9 mouse cellular contexts compared by ENCODE assay signal in the genomic region with DNA sequence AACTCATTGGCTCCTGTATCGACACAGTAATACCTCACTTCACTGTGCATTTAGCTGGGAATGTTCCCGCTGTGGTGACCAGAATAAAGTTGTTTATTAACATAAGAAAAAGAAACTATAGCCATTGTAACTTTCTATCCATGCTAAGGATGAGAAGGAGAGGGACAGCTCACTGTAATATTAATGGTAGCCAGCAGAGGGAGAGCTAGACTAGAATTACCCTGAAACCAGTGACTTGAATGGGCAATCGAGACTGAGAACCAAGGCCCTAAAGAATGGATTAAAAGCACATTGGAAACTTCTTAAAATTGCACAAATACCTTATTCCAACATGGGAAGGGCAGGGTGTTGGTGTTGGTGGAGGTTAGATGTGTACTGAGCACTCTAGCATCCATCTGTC. TPM values are rescaled to one million over a fixed set of nuclear protein-coding genes. Genes with fewer than 3 reads are reported as not detected.
DNase-seq lines count a peak whose midpoint lies in the region; ATAC-seq and TF ChIP-seq lines count a peak whose summit lies in the region.
"Had no signal": no experiment of that assay in that cellular context is flagged by ENCODE, and none has a peak within 500 bp of the region (broad histone marks: within the 10 kb centered on the region; RNA-seq: fewer than 3 reads in every experiment).

No protein-coding gene starts in this region.

- H3K9me3 ChIP-seq in liver, embryonic 12.5 days (replicated peaks), result no peaks in the 10 kb centered on the region
- H3K9me3 ChIP-seq in hindbrain, postnatal 0 days (ENCODE audit: low read length), result no peaks in the 10 kb centered on the region

- no peak for TF ChIP-seq POLR2A in liver, adult 2 months (IDR thresholded peaks at IDR 0.05; ENCODE audit: extremely low read depth, insufficient read depth, low read length)

- POLR2A ChIA-PET in Patski (lab: Charles Lee), result interaction anchor here (0.6 kb wide), 1 partner anchor 92 kb away, joined by 3 read pairs; no protein-coding TSS in a partner anchor

- no peak overlapping the region for H3K9ac ChIP-seq in liver, adult 2 months (ENCODE audit: low read depth, low read length)
- H3K9ac ChIP-seq in liver, embryonic 12.5 days, result no peak overlapping the region
- no peak overlapping the region for H3K9ac ChIP-seq in hindbrain, postnatal 0 days (replicated peaks; ENCODE audit: low read length)

- CTCF ChIA-PET in Patski (lab: Charles Lee), result interaction anchor here (1.2 to 3.1 kb wide), 5 partner anchors 10 to 179 kb away, joined by 3 to 25 read pairs (median 7); no protein-coding TSS in a partner anchor

- peak; percentile 6 for DNase-seq in cerebellum, adult 11 months
- no peak for DNase-seq in cerebellum, adult 11-12 months
- peak; percentile 20 for DNase-seq in liver, adult 2 months (ENCODE audit: extremely low read depth, low read depth, low spot score)
- no peak for DNase-seq in Patski (ENCODE audit: low read depth, low spot score)
- peak; percentile 68 for DNase-seq in hindbrain, postnatal 0 days (ENCODE audit: low spot score)
- peak; percentile 54 to 66 for DNase-seq in right cerebral cortex, adult 2 months (ENCODE audit: low spot score in 2 of 2)
- no peak for DNase-seq in heart, postnatal 25 days (ENCODE audit: low spot score)

- no peak for ATAC-seq in liver, embryonic 12.5 days
- ATAC-seq in Patski, result no peak
- ATAC-seq in hindbrain, postnatal 0 days, result no peak

- 0 out of 2 replicates have a peak, but pooled peaks have one; percentile 26 for TF ChIP-seq CTCF in liver, adult 2 months (IDR thresholded peaks at IDR 0.05; ENCODE audit: low read depth, low read length)
- TF ChIP-seq CTCF in Patski (IDR thresholded peaks at IDR 0.05), result peak; percentile 70
- peak; percentile 83 for TF ChIP-seq CTCF in hindbrain, postnatal 0 days (IDR thresholded peaks at IDR 0.05; ENCODE audit: low read depth)

- WGBS in liver, adult 2 months, result 20% methylated on average over 3 of the region's 3 CpGs
- 27% methylated on average over 3 of the region's 3 CpGs for WGBS in liver, embryonic 12.5 days (ENCODE audit: insufficient replicate concordance)
- WGBS in hindbrain, postnatal 0 days, result 21% methylated on average over 3 of the region's 3 CpGs

- no peak overlapping the region for H3K27ac ChIP-seq in liver, adult 2 months (replicated peaks; ENCODE audit: insufficient read depth, low read depth, low read length)
- no peak overlapping the region for H3K27ac ChIP-seq in liver, embryonic 12.5 days
- H3K27ac ChIP-seq in hindbrain, postnatal 0 days, result no peak overlapping the region

- no peak overlapping the region for H3K4me3 ChIP-seq in liver, adult 2 months (ENCODE audit: insufficient read depth, low read depth, low read length)
- no peak overlapping the region for H3K4me3 ChIP-seq in liver, embryonic 12.5 days
- no peak overlapping the region for H3K4me3 ChIP-seq in hindbrain, postnatal 0 days (ENCODE audit: low read length)

- H3K79me2 ChIP-seq in liver, adult 2 months (ENCODE audit: control insufficient read depth, insufficient read depth, low read length), result no peaks in the 10 kb centered on the region

- H3K27me3 ChIP-seq in liver, adult 2 months (ENCODE audit: control insufficient read depth, insufficient read depth, low read length), result no peaks in the 10 kb centered on the region
- no peaks in the 10 kb centered on the region for H3K27me3 ChIP-seq in liver, embryonic 12.5 days (replicated peaks)
- H3K27me3 ChIP-seq in Patski, result peaks cover 7% of the 10 kb centered on the region
- no peaks in the 10 kb centered on the region for H3K27me3 ChIP-seq in hindbrain, postnatal 0 days (ENCODE audit: insufficient read depth, low read length)

- H3K36me3 ChIP-seq in liver, adult 2 months (ENCODE audit: control insufficient read depth, insufficient read depth, low read length), result no peaks in the 10 kb centered on the region
- H3K36me3 ChIP-seq in liver, embryonic 12.5 days, result no peaks in the 10 kb centered on the region
- no peaks in the 10 kb centered on the region for H3K36me3 ChIP-seq in hindbrain, postnatal 0 days (ENCODE audit: insufficient read depth, low read length)

- in situ Hi-C loops in Patski (cut with MboI; ENCODE audit: low pct_unique_long_range_greater_than_20kb), result no loop called here

- no peaks in the 10 kb centered on the region for H3K4me1 ChIP-seq in liver, adult 2 months (ENCODE audit: control insufficient read depth, insufficient read depth, low read length)
- H3K4me1 ChIP-seq in liver, embryonic 12.5 days, result no peaks in the 10 kb centered on the region
- no peaks in the 10 kb centered on the region for H3K4me1 ChIP-seq in hindbrain, postnatal 0 days (ENCODE audit: insufficient read depth, low read length)

- no peak overlapping the region for H3K4me2 ChIP-seq in liver, embryonic 12.5 days
- no peak overlapping the region for H3K4me2 ChIP-seq in hindbrain, postnatal 0 days (ENCODE audit: low read depth, low read length)

- intact Hi-C loops in heart, postnatal 25 days (cut with DNase I), result loop anchor here (2.0 kb wide), 2 partner anchors 99 to 179 kb away; no protein-coding TSS in a partner anchor

RNA-seq across cellular contexts. Expression of gene Tgm6, which starts 44.0 kb away (rescaled TPM):
- total RNA-seq in liver, adult 2 months (2014; rRNA removed), result not detected in 2 replicates
- not detected in 2 replicates for polyA plus RNA-seq in liver, adult 2 months (2012; rRNA removed)
- polyA plus RNA-seq in liver, embryonic 12.5 days (2016; fragmentation: Nextera tagmentation; extraction: Ambion mirVana), result not detected in 2 replicates
- not detected for polyA plus RNA-seq in Patski (2021)
- total RNA-seq in hindbrain, postnatal 0 days (2014; rRNA removed), result 0.04 and 0.16 TPM in 2 replicates
- polyA plus RNA-seq in hindbrain, postnatal 0 days (2015; fragmentation: Nextera tagmentation; extraction: Ambion mirVana), result 0.14 TPM in 1 of 2 replicates, not detected in the other
- not detected for total RNA-seq in heart, postnatal 25 days (2021)
- polyA plus RNA-seq: heart, embryonic 14.5 days had no signal

RNA-seq across cellular contexts. Expression of gene Tgm3, which starts 56.1 kb away (rescaled TPM):
- total RNA-seq in liver, adult 2 months (2014; rRNA removed), result not detected in 2 replicates
- 0.05 and 0.17 TPM in 2 replicates for polyA plus RNA-seq in liver, adult 2 months (2012; rRNA removed)
- polyA plus RNA-seq in liver, embryonic 12.5 days (2016; fragmentation: Nextera tagmentation; extraction: Ambion mirVana), result not detected in 2 replicates
- polyA plus RNA-seq in Patski (2021), result 0.01 TPM
- total RNA-seq in hindbrain, postnatal 0 days (2014; rRNA removed), result not detected in 2 replicates
- polyA plus RNA-seq in hindbrain, postnatal 0 days (2015; fragmentation: Nextera tagmentation; extraction: Ambion mirVana), result 0.08 TPM in 1 of 2 replicates, not detected in the other
- total RNA-seq in heart, postnatal 25 days (2021), result under 1 TPM in 1 of 2 experiments, not detected in 1; 0.05 TPM
- polyA plus RNA-seq: heart, embryonic 14.5 days had no signal

Comparison
In these comparisons a context has a peak if more than half of its experiments do, and no peak if none do; other contexts are left out.
1. DNase-seq: peak in cerebellum, adult 11 months (single experiment), liver, adult 2 months (single experiment), hindbrain, postnatal 0 days (single experiment) and right cerebral cortex, adult 2 months (2 of 2); none in cerebellum, adult 11-12 months (single experiment), Patski (single experiment) and heart, postnatal 25 days (single experiment).
2. CTCF ChIP-seq: peak in every context shown above with its lines; median percentile 83 in hindbrain, postnatal 0 days; 70 in Patski; 26 in liver, adult 2 months.